In genomic region chr5:125323128-125323527, GRCm38 (mm10) we compare ENCODE assay signal across 23 mouse cellular contexts. TPM values are rescaled to one million over a fixed set of nuclear protein-coding genes. Genes with fewer than 3 reads are reported as not detected.
DNase-seq lines count a peak whose midpoint lies in the region; ATAC-seq and TF ChIP-seq lines count a peak whose summit lies in the region.
"Had no signal": no experiment of that assay in that cellular context is flagged by ENCODE, and none has a peak within 500 bp of the region (broad histone marks: within the 10 kb centered on the region; RNA-seq: fewer than 3 reads in every experiment).

No protein-coding gene starts in this region.

- no peak for TF ChIP-seq CTCF in liver, adult 2 months (IDR thresholded peaks at IDR 0.05; ENCODE audit: low read depth, low read length)
- no peak for TF ChIP-seq CTCF in lung, adult 2 months (IDR thresholded peaks at IDR 0.05; ENCODE audit: insufficient read depth, low read length)

- H3K9me3 ChIP-seq in liver, embryonic 12.5 days (replicated peaks): no peaks in the 10 kb centered on the region
- H3K9me3 ChIP-seq: forebrain, embryonic 10.5 days; heart, embryonic 13.5 days; hindbrain, embryonic 12.5 days; midbrain, embryonic 15.5 days; stomach, embryonic 15.5 days had no signal

- DNase-seq in cerebellum, postnatal 10 days: peak; percentile 56 to 58
- DNase-seq in cerebellum, postnatal 25 days: no peak
- peak; percentile 92 for DNase-seq in liver, adult 2 months (ENCODE audit: extremely low read depth, low read depth, low spot score)
- no peak for DNase-seq in yolk sac, embryonic 10.5 days (ENCODE audit: low spot score)
- DNase-seq in lung, adult 2 months: no peak
- DNase-seq: cerebellum, adult 11 months; cerebellum, adult 9-11 months; heart, postnatal 14 days; kidney, adult 11 months; kidney, postnatal 4 days; liver; lung, embryonic 14.5 days; right cerebral cortex, adult 18-20 months; right cerebral cortex, postnatal 4 days; thymus, postnatal 25 days had no signal

- WGBS in liver, adult 2 months: 15% methylated on average over 6 of the region's 6 CpGs
- WGBS in liver, embryonic 12.5 days (ENCODE audit: insufficient replicate concordance): 85% methylated on average over 6 of the region's 6 CpGs
- WGBS in lung, adult 2 months: 77% methylated on average over 6 of the region's 6 CpGs

- H3K4me3 ChIP-seq in liver, adult 2 months (ENCODE audit: insufficient read depth, low read depth, low read length): no peak overlapping the region
- no peak overlapping the region for H3K4me3 ChIP-seq in liver, embryonic 12.5 days
- no peak overlapping the region for H3K4me3 ChIP-seq in brown adipose tissue, adult 24 weeks (ENCODE audit: insufficient read depth, low read depth, low read length)
- no peak overlapping the region for H3K4me3 ChIP-seq in lung, adult 2 months (replicated peaks; ENCODE audit: extremely low read depth, low read depth, low read length)
- H3K4me3 ChIP-seq: forebrain, embryonic 10.5 days; heart, embryonic 13.5 days; hindbrain, embryonic 12.5 days; midbrain, embryonic 15.5 days; stomach, embryonic 15.5 days had no signal

- peaks cover 57% of the 10 kb centered on the region for H3K4me1 ChIP-seq in liver, adult 2 months (ENCODE audit: control insufficient read depth, insufficient read depth, low read length)
- H3K4me1 ChIP-seq in liver, embryonic 12.5 days: peaks cover 47% of the 10 kb centered on the region
- peaks cover 49% of the 10 kb centered on the region for H3K4me1 ChIP-seq in brown adipose tissue, adult 24 weeks (ENCODE audit: control insufficient read depth, insufficient read depth, insufficient read length, low read length)
- no peaks in the 10 kb centered on the region for H3K4me1 ChIP-seq in lung, adult 2 months (ENCODE audit: control insufficient read depth, insufficient read depth, low read length)
- H3K4me1 ChIP-seq: stomach, embryonic 15.5 days had no signal

- no peak for TF ChIP-seq POLR2A in liver, adult 2 months (IDR thresholded peaks at IDR 0.05; ENCODE audit: extremely low read depth, insufficient read depth, low read length)
- no peak for TF ChIP-seq POLR2A in lung, adult 2 months (IDR thresholded peaks at IDR 0.05; ENCODE audit: borderline replicate concordance, extremely low read depth, low read depth, low read length)

- ATAC-seq in liver, embryonic 12.5 days: no peak
- ATAC-seq: CD4-positive, CD25-positive, alpha-beta regulatory T cell, adult 4 months; midbrain, embryonic 15.5 days had no signal

- H3K27me3 ChIP-seq in liver, adult 2 months (ENCODE audit: control insufficient read depth, insufficient read depth, low read length): no peaks in the 10 kb centered on the region
- H3K27me3 ChIP-seq in liver, embryonic 12.5 days (replicated peaks): no peaks in the 10 kb centered on the region
- H3K27me3 ChIP-seq: heart, embryonic 13.5 days; hindbrain, embryonic 12.5 days; midbrain, embryonic 15.5 days; stomach, embryonic 15.5 days had no signal

- H3K27ac ChIP-seq in liver, adult 2 months (replicated peaks; ENCODE audit: insufficient read depth, low read depth, low read length): peak overlapping the region; percentile 21
- H3K27ac ChIP-seq in liver, embryonic 12.5 days: no peak overlapping the region
- H3K27ac ChIP-seq in brown adipose tissue, adult 24 weeks (replicated peaks; ENCODE audit: low read depth, low read length): peak overlapping the region; percentile 3; the same call in 1 of the 2 replicates
- H3K27ac ChIP-seq: forebrain, embryonic 10.5 days; heart, embryonic 13.5 days; hindbrain, embryonic 12.5 days; midbrain, embryonic 15.5 days; stomach, embryonic 15.5 days had no signal

- H3K36me3 ChIP-seq in liver, adult 2 months (ENCODE audit: control insufficient read depth, insufficient read depth, low read length): no peaks in the 10 kb centered on the region
- peaks cover 47% of the 10 kb centered on the region for H3K36me3 ChIP-seq in liver, embryonic 12.5 days
- H3K36me3 ChIP-seq: hindbrain, embryonic 12.5 days; midbrain, embryonic 15.5 days; stomach, embryonic 15.5 days had no signal

- no peak overlapping the region for H3K9ac ChIP-seq in liver, adult 2 months (ENCODE audit: low read depth, low read length)
- H3K9ac ChIP-seq in liver, embryonic 12.5 days: no peak overlapping the region
- H3K9ac ChIP-seq: hindbrain, embryonic 12.5 days; lung, embryonic 14.5 days; midbrain, embryonic 15.5 days; stomach, embryonic 15.5 days had no signal

- no peak overlapping the region for H3K4me2 ChIP-seq in liver, embryonic 12.5 days
- H3K4me2 ChIP-seq: heart, embryonic 13.5 days; hindbrain, embryonic 12.5 days; lung, embryonic 14.5 days; midbrain, embryonic 15.5 days; stomach, embryonic 15.5 days had no signal

- H3K79me2 ChIP-seq in liver, adult 2 months (ENCODE audit: control insufficient read depth, insufficient read depth, low read length): peaks cover 20% of the 10 kb centered on the region; the same call in 1 of the 2 replicates

RNA-seq across cellular contexts. Expression of gene Scarb1, which starts 17.8 kb away (rescaled TPM):
- total RNA-seq in liver, adult 2 months (2014; rRNA removed): 72.4 and 108 TPM in 2 replicates
- 189 and 223 TPM in 2 replicates for polyA plus RNA-seq in liver, adult 2 months (2012; rRNA removed)
- 87.1 and 88.8 TPM in 2 replicates for polyA plus RNA-seq in liver, embryonic 12.5 days (2016; fragmentation: Nextera tagmentation; extraction: Ambion mirVana)
- polyA plus RNA-seq in brown adipose tissue, adult 24 weeks (2012; ENCODE audit: insufficient read depth, insufficient read length, missing spikeins): 18.6 and 30.7 TPM in 2 replicates
- polyA plus RNA-seq in lung, adult 2 months (2012; rRNA removed): 173 and 196 TPM in 2 replicates

Comparison
In these comparisons a context has a peak if more than half of its experiments do, and no peak if none do; other contexts are left out.
1. DNase-seq: peak in cerebellum, postnatal 10 days (2 of 2) and liver, adult 2 months (single experiment); none in cerebellum, postnatal 25 days (0 of 2), yolk sac, embryonic 10.5 days (single experiment) and lung, adult 2 months (single experiment).